Mouse (Mus musculus) embryonic facial prominence, embryonic 13.5 days (tissue): ENCODE data around the gene Gramd1b. TPM values are rescaled to one million over a fixed set of nuclear protein-coding genes. Genes with fewer than 3 reads are reported as not detected.

Experiments used
- ATAC-seq: fragments of 200-750 bp; cut with Nextera tagmentation; 2 replicates; pipeline ENCODE4 v1.8.0; 2017; ENCODE audit warnings: low read depth; ENCODE audit not compliant: insufficient number of reproducible peaks, insufficient read depth, low FRiP score, low TSS enrichment
- H3K27ac ChIP-seq: fragments of 300-500 bp; sonication (generic); 2 replicates; pipeline ENCODE4 v1.5.1; 2015; ENCODE audit warnings: moderate library complexity, mild to moderate bottlenecking, inconsistent platforms
- H3K27me3 ChIP-seq: fragments of 300-500 bp; sonication (generic); 2 replicates; pipeline ENCODE4 v1.6.1; 2015; ENCODE audit warnings: mild to moderate bottlenecking, inconsistent platforms
- H3K36me3 ChIP-seq: fragments of 300-500 bp; sonication (generic); 2 replicates; pipeline ENCODE4 v1.6.1; 2015; ENCODE audit warnings: mild to moderate bottlenecking, inconsistent platforms
- H3K4me1 ChIP-seq: fragments of 300-500 bp; sonication (generic); 2 replicates; pipeline ENCODE4 v1.6.1; 2015; ENCODE audit warnings: inconsistent platforms
- H3K4me2 ChIP-seq: fragments of 300-500 bp; sonication (generic); 2 replicates; pipeline ENCODE4 v1.6.1; 2015; ENCODE audit warnings: moderate library complexity, mild to moderate bottlenecking, inconsistent platforms
- H3K4me3 ChIP-seq: fragments of 300-500 bp; sonication (generic); 2 replicates; pipeline ENCODE4 v1.5.1; 2015; ENCODE audit warnings: mild to moderate bottlenecking, inconsistent platforms
- H3K9ac ChIP-seq: fragments of 300-500 bp; sonication (generic); 2 replicates; pipeline ENCODE4 v1.6.1; 2015; ENCODE audit warnings: mild to moderate bottlenecking, inconsistent platforms
- H3K9me3 ChIP-seq: fragments of 300-500 bp; sonication (generic); 2 replicates; pipeline ENCODE4 v1.6.1; 2016; ENCODE audit warnings: inconsistent platforms
- WGBS: fragments of 180-500 bp; shearing (Covaris S2); methylation state at CpG from one replicate; pipeline ENCODE4 v1.1.7; 2015; ENCODE audit warnings: mixed read lengths; 5-methylcytosine and 5-hydroxymethylcytosine counted together
- polyA plus RNA-seq: library from polyadenylated mRNA; unstranded; fragments of >200 nt; fragmentation: Nextera tagmentation; extraction: Ambion mirVana; gene quantifications from 2 replicates; pipeline ENCODE4 v1.2.1, GENCODE M21; 2015

Gene Gramd1b
- polyA plus RNA-seq, 1 experiment from 2014 or later = 9.0 TPM

- H3K36me3 ChIP-seq = no peaks in the 10 kb centered on the region
- H3K9me3 ChIP-seq = no peaks in the 10 kb centered on the region
- WGBS = 36% methylated on average over 3 of the region's 5 CpGs
- H3K9ac ChIP-seq = no peak overlapping the region
- peak overlapping the region; percentile 22; the same call in 1 of the 2 replicates for H3K27ac ChIP-seq
- no peak for ATAC-seq
- peaks cover 26% of the 10 kb centered on the region for H3K4me1 ChIP-seq
- H3K27me3 ChIP-seq = no peaks in the 10 kb centered on the region
- no peak overlapping the region for H3K4me3 ChIP-seq
- no peak overlapping the region; the same call in 1 of the 2 replicates for H3K4me2 ChIP-seq
These were observed 156.2 kb downstream of the Gramd1b start for GRCm38 (mm10) chr9:40374992-40375391.

GRCm38 (mm10) chr9:40374533-40374971, 156.6 kb downstream of the Gramd1b start:
- H3K4me2 ChIP-seq = no peak overlapping the region
- 73% methylated on average over 6 of the region's 6 CpGs for WGBS
- no peaks in the 10 kb centered on the region for H3K36me3 ChIP-seq
- no peak overlapping the region for H3K9ac ChIP-seq
- H3K4me1 ChIP-seq = peaks cover 26% of the 10 kb centered on the region
- H3K27ac ChIP-seq = no peak overlapping the region
- H3K4me3 ChIP-seq = no peak overlapping the region
- ATAC-seq = no peak
- no peaks in the 10 kb centered on the region for H3K27me3 ChIP-seq
- no peaks in the 10 kb centered on the region for H3K9me3 ChIP-seq

DNA sequence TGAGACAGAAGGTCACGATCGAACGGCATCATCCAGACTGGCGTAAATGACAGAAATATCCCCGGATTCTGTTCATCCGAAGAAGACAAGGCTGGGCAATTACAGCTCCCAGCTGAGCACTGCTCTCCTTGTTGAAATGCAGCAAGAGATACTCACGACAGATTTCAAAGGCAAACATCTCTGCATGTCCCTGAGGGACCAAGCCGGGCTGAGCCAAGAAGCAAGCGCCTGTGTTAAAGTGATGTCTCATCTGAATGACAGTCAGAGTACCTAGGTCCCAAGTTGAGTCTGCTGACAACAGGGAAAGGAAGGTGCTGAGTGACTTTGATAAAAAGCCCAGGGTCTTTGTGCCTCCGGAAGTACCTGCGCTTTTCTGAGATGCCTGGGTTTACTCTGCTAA, 157.1 kb downstream of the Gramd1b start:
- no peak for ATAC-seq

DNA sequence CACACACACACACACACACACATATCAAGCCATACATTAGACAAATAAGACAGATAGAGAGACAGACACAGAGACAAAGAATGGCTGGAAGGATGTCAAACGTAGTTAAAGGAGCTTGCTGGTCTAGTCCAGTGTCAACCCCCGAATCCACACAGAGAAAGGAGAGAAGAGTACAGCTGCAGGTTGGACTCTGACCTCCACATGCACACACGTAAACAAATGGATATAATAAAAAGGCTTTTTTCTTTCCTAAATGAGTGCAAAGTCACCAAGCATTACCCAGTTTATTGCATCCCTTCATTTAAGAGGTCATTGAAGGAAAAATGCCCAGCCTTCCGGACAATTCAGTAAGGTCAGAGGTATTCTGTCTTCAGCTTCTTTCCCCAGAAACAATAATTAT, 161.0 kb downstream of the Gramd1b start:
- no peaks in the 10 kb centered on the region for H3K36me3 ChIP-seq
- no peak overlapping the region for H3K4me3 ChIP-seq
- no peak overlapping the region for H3K27ac ChIP-seq
- WGBS = 84% methylated on average over 4 of the region's 4 CpGs
- H3K9ac ChIP-seq = no peak overlapping the region
- H3K9me3 ChIP-seq = no peaks in the 10 kb centered on the region
- peaks cover 10% of the 10 kb centered on the region for H3K4me1 ChIP-seq
- no peak overlapping the region for H3K4me2 ChIP-seq
- H3K27me3 ChIP-seq = no peaks in the 10 kb centered on the region
- ATAC-seq = no peak

More for the DNA sequence above, 157.1 kb downstream of the Gramd1b start:
- Histone ChIP-seq H3K36me3 (no peaks in the 10 kb centered on the region), H3K4me2 (no peak overlapping the region), H3K27ac (no peak overlapping the region), H3K9me3 (no peaks in the 10 kb centered on the region), H3K4me1 (peaks cover 26% of the 10 kb centered on the region), H3K27me3 (no peaks in the 10 kb centered on the region), H3K4me3 (no peak overlapping the region), H3K9ac (no peak overlapping the region)
- 77% methylated on average over 11 of the region's 11 CpGs for WGBS

DNA sequence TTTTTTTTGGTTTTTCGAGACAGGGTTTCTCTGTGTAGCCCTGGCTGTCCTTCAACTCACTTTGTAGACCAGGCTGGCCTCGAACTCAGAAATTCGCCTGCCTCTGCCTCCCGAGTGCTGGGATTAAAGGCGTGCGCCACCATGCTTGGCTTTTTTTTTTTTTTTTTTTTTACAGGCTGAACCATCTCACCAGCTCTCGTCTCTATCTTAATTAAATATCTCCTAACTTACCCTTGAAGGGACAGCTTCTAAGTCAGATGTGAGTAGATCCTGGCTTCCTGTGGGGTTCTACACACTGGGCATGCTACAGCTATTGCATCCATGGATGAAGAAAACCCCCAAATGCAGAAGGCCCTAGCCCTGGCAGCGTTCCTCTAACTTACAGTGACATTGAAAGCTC, 164.4 kb downstream of the Gramd1b start:
- ATAC-seq = no peak
- 91% methylated on average over 7 of the region's 8 CpGs for WGBS
- H3K9me3 ChIP-seq = no peaks in the 10 kb centered on the region
- no peak overlapping the region for H3K27ac ChIP-seq
- no peak overlapping the region for H3K4me3 ChIP-seq
- no peak overlapping the region for H3K9ac ChIP-seq
- H3K4me1 ChIP-seq = peaks cover 3% of the 10 kb centered on the region; the same call in 1 of the 2 replicates
- H3K4me2 ChIP-seq = no peak overlapping the region
- H3K27me3 ChIP-seq = no peaks in the 10 kb centered on the region
- H3K36me3 ChIP-seq = no peaks in the 10 kb centered on the region

DNA sequence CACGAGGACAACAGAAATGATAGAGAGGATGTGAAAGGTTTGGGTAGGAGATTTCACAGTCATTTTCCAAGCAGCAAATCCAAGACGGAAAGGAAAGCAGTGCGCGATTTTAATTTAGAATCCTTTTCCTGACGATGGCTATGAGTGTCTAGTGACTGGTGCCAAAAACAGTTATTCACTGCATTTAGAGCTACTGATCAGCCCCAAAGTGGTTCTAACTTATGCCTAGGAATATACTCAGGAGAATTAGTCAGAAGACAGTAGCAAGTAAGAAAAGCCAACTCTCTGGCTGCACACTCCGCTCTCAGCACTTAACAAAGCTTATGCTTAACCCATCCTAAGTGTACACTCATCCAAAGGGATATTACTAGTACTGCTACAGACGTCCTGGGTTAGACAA, 166.9 kb downstream of the Gramd1b start:
- Histone ChIP-seq H3K9ac (no peak overlapping the region), H3K27me3 (no peaks in the 10 kb centered on the region), H3K9me3 (no peaks in the 10 kb centered on the region), H3K27ac (no peak overlapping the region), H3K4me1 (no peaks in the 10 kb centered on the region; the same call in 1 of the 2 replicates), H3K36me3 (no peaks in the 10 kb centered on the region), H3K4me3 (no peak overlapping the region), H3K4me2 (no peak overlapping the region)
- no peak for ATAC-seq
- 80% methylated on average over 7 of the region's 7 CpGs for WGBS

DNA sequence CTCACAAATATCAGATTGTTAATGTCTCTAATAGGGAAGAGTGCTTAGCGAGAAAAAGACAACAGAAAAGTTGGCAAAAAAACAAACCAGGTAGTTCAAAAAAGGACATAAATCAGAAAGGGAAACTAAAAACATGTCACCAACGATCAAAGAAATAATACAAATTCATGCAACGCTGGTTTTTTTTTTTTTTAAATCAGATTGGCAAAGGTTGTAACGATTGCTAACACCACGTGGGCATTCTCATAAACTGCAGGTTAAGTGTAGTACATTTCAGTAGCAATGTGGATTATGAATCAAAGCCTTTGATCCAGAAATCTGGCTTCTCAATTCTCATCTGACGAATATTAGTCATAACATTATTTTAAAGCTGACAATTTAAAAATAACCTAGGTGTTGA, 169.2 kb downstream of the Gramd1b start:
- Histone ChIP-seq H3K27ac (no peak overlapping the region), H3K9me3 (no peaks in the 10 kb centered on the region), H3K4me1 (peaks cover 5% of the 10 kb centered on the region), H3K4me2 (no peak overlapping the region), H3K27me3 (no peaks in the 10 kb centered on the region), H3K4me3 (no peak overlapping the region), H3K9ac (no peak overlapping the region), H3K36me3 (no peaks in the 10 kb centered on the region)
- ATAC-seq = no peak
- WGBS = 83% methylated on average over 6 of the region's 6 CpGs

DNA sequence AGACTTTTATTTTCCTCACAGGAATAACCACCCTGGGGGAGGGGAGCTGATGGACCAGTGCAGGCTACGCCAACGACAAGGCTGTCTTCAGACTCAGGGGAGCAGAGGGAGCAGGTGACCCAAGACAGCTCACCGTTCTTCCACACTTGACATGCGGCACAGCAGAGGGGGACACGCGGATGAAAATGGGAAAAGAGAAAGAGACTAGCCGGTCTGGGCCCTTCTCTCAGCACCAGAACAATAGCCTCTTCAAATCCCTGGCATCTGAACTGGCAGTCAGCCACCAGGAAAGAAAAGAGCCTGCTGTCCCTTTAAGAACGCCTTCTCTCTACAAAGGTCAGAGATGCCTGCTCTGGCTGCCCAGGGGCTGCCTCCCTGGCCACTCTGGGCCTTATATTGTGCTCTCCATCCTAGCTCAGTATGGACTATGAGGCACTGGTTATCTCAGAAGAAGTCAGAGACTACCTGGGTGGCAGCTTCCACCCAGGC, 172.7 kb downstream of the Gramd1b start:
- ATAC-seq = no peak
- Histone ChIP-seq H3K27me3 (no peaks in the 10 kb centered on the region), H3K9ac (no peak overlapping the region), H3K4me1 (peaks cover 5% of the 10 kb centered on the region; the same call in 1 of the 2 replicates), H3K9me3 (no peaks in the 10 kb centered on the region), H3K27ac (no peak overlapping the region), H3K4me3 (no peak overlapping the region), H3K36me3 (no peaks in the 10 kb centered on the region), H3K4me2 (no peak overlapping the region)
- WGBS = 52% methylated on average over 8 of the region's 8 CpGs

GRCm38 (mm10) chr9:40356768-40357446, 174.3 kb downstream of the Gramd1b start:
- Histone ChIP-seq H3K9ac (no peak overlapping the region), H3K27me3 (no peaks in the 10 kb centered on the region), H3K27ac (no peak overlapping the region), H3K4me2 (no peak overlapping the region), H3K36me3 (no peaks in the 10 kb centered on the region), H3K4me3 (no peak overlapping the region), H3K9me3 (no peaks in the 10 kb centered on the region), H3K4me1 (peaks cover 5% of the 10 kb centered on the region; the same call in 1 of the 2 replicates)
- 89% methylated on average over 4 of the region's 4 CpGs for WGBS
- ATAC-seq = no peak

- WGBS = 82% methylated on average over 5 of the region's 5 CpGs
- H3K4me1 ChIP-seq = peaks cover 5% of the 10 kb centered on the region; the same call in 1 of the 2 replicates
- H3K9me3 ChIP-seq = no peaks in the 10 kb centered on the region
- H3K9ac ChIP-seq = no peak overlapping the region
- H3K4me3 ChIP-seq = no peak overlapping the region
- no peaks in the 10 kb centered on the region for H3K36me3 ChIP-seq
- H3K4me2 ChIP-seq = no peak overlapping the region
- no peak overlapping the region for H3K27ac ChIP-seq
- no peaks in the 10 kb centered on the region for H3K27me3 ChIP-seq
- ATAC-seq = no peak
These were observed 174.8 kb downstream of the Gramd1b start for GRCm38 (mm10) chr9:40356368-40356767.

DNA sequence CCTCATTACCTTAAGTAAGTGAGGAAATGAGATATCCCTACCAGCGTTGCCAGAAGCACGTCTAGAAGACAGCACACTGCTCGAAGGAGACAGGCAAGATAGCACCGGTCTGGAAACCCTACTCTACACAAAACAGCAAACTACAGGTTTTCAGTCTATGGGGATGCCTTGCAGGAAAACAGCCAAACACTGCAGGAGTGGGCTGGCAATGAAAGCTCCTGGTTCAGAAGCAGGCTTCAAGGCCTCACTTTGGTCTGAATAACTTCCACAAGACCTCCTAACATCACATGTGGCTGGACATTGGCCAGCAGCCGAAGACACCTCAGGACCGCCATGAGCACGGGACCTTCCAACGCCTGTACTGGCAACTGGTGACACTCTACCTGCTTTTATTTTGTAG, 175.8 kb downstream of the Gramd1b start:
- no peak overlapping the region for H3K4me2 ChIP-seq
- H3K27ac ChIP-seq = no peak overlapping the region
- H3K27me3 ChIP-seq = no peaks in the 10 kb centered on the region
- WGBS = 90% methylated on average over 8 of the region's 8 CpGs
- H3K9ac ChIP-seq = no peak overlapping the region
- no peak overlapping the region for H3K4me3 ChIP-seq
- no peak for ATAC-seq
- no peaks in the 10 kb centered on the region for H3K9me3 ChIP-seq
- peaks cover 5% of the 10 kb centered on the region; the same call in 1 of the 2 replicates for H3K4me1 ChIP-seq
- H3K36me3 ChIP-seq = no peaks in the 10 kb centered on the region

DNA sequence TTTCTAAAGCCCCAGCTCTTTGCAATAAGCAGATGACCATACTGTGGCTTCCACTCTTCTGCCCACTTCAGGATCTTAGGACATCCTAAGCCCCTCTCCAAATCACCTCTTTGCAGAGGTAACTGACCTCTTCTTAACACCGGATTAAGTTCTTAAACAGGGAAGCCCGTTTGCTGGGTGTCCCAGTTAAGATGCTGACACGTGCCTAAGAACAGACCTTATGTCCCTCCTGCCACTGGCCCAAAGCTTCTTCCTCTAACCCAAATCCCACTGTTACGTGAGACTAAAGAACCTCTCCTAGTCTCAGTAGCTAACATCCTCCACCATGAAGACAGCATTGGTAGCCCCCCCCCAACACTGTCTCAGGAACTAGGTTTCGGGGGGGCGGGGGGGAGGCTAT, 177.6 kb downstream of the Gramd1b start:
- Histone ChIP-seq H3K9me3 (no peaks in the 10 kb centered on the region), H3K4me3 (no peak overlapping the region), H3K27me3 (no peaks in the 10 kb centered on the region), H3K4me2 (no peak overlapping the region), H3K36me3 (no peaks in the 10 kb centered on the region), H3K4me1 (peaks cover 5% of the 10 kb centered on the region; the same call in 1 of the 2 replicates), H3K27ac (no peak overlapping the region), H3K9ac (no peak overlapping the region)
- WGBS = 80% methylated on average over 6 of the region's 6 CpGs
- no peak for ATAC-seq
